Mouse (Mus musculus) cerebellum, adult 2 months (tissue): ENCODE data around the gene Spint2.
A peak's percentile ranks its signal among the peaks of the same experiment; 100 is the strongest.

Experiments
- CTCF ChIP-seq: fragments of 200-500 bp; IDR thresholded peaks from 2 replicates; pipeline ENCODE4 v1.5.1; 2011; ENCODE audit warnings: low read depth, mild to moderate bottlenecking, control low read depth, low read length, moderate library complexity, borderline replicate concordance; ENCODE audit not compliant: insufficient read depth
- POLR2A ChIP-seq: fragments of 200-500 bp; IDR thresholded peaks from 2 replicates; pipeline ENCODE4 v1.6.1; 2011; ENCODE audit warnings: low read length, control low read depth, borderline replicate concordance; ENCODE audit not compliant: insufficient read depth

DNA sequence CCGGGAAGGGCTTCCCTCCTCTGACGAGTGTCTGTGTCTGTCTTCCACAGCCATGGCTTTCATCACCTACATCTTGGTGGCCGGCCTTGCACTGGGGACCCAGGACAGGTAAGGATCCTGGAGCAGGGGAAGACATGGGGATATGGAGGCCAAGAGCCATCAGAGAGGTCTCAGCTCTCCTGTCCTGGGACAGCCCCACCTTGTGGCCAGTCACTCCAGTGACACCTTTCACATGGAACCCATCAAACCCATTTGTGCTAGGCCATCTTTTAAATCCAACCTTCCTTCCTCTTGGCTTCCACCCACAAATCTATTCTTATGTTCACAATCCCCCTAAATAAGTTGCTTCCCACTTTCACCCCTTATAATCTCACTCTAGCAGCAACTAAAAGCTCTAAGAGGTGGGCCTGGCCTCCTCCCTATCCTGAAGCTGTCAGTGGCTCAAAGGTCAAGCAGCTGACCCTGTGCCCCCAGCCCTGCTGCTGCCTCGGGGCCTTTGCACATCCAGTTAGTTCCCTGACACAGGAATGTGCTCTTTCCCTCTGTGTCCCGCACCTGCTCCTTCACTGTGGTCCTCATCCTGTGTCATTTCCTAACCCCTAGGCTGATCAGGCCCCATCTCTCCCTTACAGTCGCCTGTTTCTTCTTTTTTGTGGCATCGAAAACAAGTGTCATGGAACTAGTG is 36.8 kb downstream of the Spint2 start:
- peak; percentile 54; the same call in 1 of the 2 replicates for TF ChIP-seq CTCF
- no peak for TF ChIP-seq POLR2A
